Mouse (Mus musculus) thymus, postnatal 10 days (tissue): ENCODE measurements around the gene Tnik.

Experiments used
- DNase-seq, 2 experiments: peaks; one replicate each; pipeline ENCODE4 v3.0.0; 2021; ENCODE audit warnings: low spot score in 2 of 2

Tnik gene

DNA sequence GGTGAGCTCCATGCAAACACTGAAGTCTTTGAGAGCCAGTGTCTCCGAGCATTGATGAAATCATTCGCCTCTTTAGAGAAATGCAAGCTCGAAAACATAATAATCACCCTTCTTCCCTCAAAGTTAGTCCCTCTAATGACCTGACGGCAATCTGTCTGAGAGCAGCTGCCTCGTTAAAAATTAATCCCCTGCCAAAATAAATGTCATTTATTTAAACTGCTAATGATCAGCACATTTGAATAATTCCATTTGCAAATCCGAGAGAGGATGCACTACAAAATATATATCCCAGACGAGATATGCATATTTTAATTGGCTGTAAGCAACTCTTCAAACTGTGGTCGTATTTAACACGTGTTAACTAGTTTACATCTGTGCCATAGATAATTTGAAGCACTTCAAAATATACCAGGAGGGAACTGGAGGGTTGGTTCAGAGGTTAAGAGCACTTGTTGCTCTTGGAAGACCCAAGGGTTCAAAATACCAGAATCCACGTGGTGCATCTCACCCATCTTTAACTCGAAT lies 281.4 kb downstream of the Tnik start:
- no peak for DNase-seq

DNA sequence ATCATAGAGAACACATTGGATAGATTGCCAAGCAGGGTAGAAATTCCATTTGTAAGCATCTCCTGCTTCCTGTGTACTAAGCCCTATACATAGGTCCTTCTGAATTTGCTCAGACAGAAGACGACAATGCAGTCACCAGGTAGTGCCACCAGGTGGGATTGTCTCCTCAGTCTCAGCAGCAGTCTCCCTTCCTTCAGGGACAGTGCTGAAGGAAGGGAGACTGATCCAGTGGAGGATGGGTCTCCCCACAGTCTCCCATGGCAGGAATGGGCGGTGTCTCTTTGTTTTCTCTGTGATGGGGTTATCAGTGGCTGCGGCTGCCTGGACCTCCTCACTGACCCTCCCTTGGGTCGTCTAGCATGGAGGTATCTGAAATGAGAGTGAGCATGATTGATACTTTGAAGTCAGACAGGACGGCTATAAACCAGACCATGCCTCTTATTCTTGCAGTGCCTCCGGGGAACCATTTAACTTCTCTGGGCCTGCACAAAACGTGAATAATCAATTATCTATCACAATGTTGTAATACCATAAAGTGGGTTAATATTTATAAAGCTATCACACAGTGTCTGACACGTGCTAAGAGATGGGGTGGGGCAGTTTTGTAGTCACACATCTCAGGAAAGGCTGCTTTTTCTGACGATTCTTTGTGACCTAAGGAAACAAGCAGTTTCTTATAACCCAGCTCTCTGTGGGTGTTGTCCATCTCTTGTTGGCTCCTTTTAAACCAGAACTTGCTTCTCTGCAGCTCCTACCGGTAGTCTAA lies 285.1 kb downstream of the Tnik start:
- DNase-seq: no peak

DNA sequence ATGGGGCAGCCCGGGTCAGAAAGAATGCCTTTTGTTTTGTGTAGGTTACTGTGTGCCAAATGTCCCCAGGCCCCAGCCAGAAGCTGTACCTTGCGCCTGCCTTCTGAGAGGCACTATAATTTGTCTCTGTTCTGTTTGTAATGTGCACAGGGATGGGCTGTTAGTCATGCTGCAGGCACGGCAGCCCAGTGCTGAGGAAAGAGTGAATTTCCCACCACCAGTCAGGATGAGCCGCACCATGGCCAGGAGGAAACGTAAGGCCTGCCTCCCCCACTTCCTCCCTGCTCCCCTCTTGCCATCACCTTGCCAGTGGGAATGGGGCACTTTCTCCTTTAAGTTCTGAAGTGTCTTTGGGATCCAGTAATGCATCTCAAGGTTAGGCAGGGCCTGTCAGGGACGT lies 286.4 kb downstream of the Tnik start:
- no peak for DNase-seq

DNA sequence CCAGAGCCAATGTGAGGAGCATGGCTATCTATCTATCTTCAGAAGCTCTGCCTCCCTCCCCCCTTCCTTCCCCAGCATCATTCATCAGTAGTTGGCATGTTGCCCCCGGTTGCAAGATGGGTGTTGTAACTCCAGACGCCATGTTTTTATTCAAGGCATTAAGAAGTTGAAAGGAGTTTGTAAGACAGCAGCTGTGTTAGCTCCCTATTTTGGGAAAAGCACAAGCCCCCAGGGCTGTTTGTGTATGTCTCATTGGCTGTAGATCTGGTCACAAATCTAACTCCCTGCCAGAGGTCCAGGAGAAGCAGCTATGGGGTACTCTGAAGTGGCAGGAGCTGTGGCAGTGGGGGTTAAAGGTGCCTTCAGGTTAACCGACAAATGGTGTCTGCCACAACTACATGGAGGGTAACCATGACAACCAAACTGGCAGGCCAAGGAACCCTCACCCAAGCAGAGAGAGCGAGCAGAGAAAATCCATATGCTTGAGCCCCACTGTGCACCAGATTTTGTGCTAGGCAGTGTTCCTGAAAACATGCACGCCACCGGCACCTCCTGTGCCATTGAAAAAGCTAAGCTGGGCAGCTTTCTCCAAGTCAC lies 287.6 kb downstream of the Tnik start:
- no peak for DNase-seq

DNA sequence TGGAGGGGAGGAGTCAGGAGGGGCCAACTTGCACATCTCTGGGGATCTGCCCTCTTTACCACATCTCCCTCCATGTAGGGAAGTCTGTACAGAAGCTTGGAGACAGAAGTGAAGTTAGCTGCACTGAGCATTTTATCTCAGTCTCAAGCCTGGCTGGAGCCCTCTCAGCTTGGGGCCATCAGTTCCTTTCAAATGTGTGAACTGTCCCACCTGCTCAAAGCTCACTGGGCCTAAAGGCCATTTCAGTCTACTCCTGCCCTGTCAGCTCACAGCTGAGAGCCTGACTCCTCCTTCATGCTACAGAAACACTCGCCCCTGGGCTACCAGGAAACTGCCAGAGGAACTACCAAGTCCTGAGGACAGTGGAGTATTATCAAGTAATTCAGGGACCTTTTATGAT lies 288.7 kb downstream of the Tnik start:
- DNase-seq: no peak

DNA sequence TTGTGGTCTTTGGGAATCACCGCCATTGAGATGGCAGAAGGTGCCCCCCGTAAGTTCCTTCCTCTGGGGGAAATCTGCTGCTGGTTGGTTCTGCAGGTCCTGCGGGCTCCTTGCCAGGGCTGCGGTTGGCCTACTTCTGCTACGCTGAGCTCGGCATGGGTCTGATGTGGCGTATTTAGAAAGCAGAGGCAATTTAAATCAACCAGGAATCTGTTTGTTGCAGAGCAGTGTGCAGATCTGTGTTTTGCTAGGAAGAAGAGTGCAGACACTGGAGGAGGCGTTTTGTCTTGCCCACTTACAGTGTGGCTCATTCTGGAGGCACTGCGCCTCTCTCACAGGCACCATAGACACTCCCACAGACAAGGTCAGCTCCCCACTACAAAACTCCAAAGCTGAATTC lies 291.9 kb downstream of the Tnik start:
- DNase-seq: peak; percentile 19 to 42

DNA sequence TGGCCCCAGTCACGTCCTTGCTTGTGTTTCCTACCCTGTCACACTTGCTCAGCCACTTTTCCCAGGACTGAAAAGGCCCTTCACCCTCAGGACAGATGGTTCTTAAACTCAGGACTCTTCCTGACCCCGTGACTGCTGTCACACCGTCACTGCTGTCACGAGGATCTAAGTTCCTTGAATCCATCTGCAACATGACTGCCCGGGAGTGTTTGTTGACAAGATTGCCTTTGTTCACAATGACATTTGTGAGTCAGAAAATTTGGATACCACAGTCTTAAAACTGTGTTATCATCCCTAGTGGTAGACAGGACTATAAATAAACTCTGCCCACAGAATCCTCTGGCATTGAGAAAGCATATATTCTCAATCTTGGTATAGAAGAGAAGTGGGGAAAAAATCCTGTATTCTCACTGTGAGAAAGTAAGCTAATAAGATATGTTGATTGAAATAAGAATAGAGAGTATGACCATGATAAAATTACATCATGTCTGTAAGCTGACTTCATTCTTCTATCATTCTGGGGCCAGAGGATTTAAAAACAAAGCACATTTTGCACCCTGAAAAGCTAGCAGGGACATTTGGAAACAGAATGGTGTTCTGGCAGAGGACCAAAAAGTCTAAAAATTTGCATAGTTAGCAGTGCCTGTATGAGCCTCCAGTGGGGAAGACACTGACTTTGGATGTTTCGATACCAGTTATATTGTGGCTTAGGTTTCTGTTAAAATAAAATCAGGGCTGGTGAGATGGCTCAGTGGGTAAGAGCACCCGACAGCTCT lies 293.0 kb downstream of the Tnik start:
- no peak for DNase-seq

DNA sequence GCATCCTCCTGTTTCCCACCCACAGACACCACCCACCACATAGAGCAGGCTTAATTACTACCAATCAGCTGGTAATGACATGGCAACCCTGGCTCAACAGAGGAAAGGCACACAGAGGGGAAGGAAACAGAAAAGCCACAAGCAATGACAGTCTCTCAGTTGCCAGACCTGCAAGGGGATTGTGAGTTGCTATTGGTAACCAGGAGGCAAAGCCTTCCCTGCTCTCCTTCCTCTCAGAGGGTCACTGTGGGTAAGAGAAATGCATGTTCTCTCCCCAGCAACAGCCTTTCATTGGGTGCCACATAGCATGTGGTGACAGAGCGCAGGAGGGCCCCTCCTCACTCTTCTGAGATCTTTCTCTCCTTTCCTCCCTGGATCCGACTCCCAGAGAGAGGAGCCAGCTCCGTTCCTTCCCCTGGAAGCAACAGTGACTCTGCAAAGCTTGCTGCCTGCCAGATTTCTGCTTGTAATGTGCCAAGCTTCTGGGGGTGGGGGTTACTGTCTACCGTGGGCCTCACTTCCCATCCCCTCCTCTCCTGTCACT lies 295.4 kb downstream of the Tnik start:
- no peak for DNase-seq

DNA sequence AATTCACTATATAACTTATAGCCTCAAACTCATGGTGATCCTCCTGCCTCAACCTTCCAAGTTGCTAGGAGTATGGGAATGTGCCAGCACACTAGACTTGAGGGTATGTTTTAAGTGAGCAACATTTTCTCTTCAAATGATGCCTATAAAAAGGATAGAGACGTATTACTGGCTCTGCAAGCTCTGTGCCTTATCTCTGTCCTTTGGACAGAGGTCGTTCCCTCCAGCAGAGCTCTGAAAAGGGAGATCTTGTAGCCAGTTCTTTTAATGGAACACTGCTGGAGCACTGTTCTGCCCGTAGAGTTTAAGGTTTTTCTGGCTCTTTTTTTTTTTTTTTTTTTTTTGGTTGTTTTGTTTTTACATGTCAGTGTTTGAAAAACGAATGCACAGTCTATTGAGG lies 298.4 kb downstream of the Tnik start:
- no peak for DNase-seq

DNA sequence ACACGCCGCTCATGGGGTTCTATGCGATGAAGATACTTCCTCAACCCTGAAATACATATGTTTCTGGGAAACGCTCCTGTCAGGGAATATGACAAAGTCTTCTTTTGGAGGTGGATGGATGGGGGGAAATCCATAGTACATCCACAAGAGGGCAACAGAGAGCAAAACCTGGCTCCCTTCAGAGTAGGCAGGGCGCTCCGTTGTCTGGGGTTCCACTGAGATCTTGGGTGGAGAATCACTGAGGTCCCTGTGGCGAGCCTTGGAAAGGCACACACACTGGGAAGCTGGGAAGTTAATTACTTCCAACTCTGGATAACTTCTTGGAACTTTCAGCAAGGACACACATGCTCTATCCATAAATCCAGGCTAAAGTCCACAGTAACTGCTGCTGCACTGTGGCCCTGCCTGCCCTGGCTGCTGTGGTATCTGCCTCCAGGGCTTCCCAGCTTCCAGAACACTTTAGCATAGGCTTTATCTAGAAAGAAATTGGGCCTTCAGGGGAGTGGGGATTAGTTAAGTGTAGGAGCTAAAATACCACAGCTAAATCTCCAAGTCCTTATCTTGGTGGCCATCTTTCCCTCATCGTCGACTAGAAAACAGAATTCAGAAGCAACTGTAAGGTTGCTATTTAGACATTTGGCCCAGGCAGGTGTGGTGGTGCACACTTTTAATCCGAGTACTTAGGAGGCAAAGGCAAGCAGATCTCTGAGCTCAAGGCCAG lies 299.8 kb downstream of the Tnik start:
- DNase-seq: peak in 1 of 2 experiments; percentile 49

DNA sequence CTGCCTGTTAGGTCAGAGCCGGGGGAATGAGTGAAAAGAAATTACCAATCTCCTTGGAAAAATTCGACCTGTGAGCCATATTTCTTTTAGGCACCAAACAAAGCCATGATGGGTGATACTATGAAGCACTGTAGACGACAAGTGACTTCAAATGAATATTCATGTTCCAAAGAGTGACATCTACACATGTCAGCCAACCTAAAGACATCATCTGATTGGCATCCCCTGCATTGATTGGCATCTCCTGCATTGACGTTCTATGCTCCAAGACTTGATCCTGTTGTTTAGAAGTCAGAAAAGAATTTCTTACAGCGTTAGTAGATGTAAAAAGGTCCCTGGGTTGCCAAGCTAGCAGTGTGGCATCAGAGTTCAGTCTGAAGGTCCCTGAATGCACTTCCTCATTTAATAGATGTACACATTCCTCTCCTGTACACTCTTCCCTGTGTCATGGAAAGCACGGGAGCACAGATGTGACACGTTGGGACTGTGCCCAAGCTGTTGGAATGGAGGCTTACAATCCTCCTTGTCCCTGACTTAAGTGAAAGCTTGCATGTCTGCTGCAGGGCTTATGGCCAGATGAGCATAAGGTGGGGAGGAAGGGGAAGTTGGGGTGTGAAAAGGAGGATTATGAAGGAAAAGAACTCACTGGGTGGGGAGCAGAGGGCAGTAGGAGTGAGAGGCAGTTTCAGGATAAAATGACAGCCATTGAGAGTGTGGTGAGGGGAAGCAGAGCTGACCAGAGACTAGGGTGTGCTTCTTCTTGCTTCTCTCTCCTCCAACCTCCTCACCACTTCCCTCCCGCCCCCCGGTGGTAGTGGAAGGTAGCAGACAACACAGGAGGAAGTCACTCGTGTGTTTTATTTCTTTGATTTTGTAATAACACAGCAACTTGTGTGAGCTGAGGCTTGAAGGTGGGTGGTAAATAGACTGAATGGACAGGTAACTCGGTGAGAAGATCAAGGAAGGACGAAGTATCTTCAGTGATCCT lies 301.6 kb downstream of the Tnik start:
- no peak for DNase-seq

DNA sequence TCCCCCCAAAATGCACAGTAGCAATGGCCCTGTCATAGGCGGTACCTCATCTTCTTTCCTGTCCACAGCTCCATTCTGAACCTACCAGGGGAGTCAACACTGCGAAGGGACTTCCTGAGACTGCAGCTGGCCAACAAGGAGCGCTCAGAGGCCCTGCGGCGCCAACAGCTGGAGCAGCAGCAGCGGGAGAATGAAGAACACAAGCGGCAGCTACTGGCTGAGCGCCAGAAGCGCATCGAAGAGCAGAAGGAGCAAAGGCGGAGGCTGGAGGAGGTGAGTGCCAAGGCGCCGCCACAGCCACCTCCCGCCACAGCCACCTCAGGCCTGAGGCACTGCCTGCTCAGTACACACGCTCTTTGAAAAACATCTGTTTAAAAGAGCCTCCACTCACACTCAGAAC lies 314.3 kb downstream of the Tnik start:
- DNase-seq: no peak

DNA sequence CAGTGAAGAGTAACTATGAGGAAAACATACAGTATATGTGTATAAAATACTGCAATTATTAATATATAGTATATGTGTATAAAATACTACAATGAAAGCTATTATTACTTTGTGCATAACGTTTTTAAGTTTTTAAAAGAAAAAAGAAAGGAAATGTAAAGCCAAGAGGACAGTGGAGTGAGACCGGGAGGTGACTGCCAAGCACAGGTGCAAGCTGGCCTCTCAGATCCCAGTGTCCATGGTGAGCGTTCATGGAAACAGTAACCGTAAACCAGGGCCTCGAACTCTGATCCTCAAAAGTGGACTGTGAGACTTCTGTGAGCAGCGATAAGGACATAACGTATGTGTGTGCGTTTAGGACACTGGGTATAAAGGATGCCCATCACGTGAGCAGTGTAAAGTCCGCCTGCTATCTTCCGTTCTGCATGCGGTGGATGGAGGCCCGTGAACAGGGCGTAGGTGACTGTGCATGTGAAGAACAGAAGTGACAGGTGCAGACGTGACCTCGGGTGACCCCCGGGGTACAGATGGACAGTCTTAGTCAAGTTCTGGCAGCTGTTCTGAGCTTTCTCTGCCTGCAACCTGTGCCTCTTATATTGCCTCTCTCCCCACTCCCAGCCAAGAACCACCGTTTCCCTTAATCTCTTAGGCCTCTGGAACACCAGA lies 316.1 kb downstream of the Tnik start:
- DNase-seq: no peak

DNA sequence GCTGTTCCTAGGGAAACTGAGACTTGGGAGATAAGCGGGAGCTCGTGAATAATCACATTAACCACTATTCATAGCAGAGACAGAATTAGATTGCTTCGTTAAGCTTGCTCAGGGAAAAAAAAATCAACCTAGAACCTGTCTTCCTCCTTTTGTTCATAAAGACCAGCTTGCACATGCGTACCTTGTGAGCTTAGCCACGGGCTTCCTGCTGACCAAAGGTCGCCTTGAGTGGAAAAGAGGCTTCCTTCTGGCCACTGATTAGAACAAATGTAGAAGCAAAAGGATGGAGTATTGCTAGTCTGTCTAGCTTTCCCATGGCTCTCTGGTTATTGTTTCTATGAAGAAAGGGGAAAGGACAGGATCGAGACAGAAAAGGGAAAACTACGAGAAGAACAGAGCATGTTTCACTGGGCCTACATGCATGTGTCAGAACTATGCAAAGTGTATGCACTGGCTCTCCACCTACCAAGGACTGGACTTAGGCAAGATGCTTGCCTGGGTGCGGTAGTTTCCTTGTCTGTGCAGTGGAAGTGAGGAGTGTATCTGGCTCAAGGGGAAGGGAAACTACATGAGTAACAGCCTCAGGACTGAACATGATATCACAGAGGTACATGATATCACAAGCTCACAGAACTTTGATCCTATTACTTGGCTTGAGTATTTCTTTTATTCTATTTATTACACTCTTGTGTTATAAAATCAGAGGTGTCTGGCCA lies 322.9 kb downstream of the Tnik start:
- DNase-seq: no peak

DNA sequence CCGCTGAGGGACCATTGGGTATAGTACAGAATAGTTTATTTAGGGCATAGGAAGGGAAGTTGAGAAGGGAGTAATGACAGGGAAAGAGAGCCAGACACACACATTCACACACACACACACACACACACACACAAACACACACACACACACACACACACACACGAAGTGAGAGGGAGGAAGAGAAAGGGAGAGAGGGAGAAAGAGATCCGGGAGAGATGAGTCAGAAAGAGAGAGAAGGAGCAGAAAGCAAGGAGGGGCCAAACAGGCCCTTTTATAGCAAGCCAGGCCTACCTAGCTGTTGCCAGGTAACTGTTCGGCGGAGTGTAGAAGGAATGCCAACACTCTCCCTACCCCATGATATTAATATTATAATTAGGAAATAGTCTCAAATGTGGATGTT lies 324.8 kb downstream of the Tnik start:
- DNase-seq: no peak

DNA sequence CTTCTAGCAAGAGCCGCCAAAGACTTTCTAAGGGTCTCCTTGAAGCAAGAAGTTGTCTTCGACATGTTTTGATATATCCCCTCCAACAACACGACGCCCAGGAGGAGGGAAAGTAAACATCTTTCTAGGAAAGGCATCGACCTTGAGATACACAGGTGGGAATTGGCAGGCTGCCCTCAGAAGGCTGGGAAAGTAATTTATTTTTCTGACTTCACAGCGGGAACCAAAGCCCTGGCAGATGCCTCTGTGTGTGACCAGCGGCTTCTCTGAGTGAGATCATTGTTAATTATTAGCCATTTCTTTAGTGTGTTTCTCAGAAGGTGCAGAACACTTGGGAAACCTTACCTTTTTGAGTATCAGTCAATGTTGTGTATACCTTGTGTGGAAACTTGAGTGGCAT lies 328.3 kb downstream of the Tnik start:
- no peak for DNase-seq

DNA sequence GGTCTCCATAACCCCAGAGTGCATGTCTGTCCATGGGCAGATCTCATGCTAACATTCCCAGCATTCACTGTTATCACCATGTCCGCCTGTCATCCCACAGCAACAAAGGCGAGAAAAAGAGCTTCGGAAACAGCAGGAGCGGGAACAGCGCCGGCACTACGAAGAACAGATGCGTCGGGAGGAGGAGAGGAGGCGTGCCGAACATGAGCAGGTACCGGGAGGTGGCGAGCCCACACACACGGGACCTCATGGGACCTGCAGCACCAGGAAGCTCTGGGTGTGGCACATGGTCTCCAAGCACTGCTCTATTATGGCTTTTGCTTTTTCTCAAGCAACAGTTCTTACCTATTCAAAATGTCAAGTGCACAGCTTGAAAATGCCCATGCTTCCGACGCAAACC lies 330.9 kb downstream of the Tnik start:
- DNase-seq: no peak

DNA sequence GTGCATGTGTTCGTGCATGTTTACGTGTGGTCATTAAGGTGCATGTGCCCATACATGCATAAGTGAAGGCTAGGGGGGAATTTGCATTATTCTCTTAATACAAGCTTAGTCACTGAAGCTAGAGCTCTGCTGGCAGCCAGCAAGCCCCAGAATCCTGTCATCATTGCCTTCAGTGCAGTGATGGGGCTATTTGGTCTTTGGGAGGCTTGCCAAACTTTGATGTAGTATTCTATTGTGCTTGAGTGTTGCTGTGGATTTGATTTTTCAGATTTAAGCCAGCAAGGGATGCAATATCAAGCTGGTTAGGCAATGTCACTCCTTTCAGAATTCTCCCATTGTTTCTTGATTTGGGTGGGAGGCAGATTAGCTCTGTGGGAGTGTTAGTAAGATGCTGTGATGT lies 336.5 kb downstream of the Tnik start:
- no peak for DNase-seq

DNA sequence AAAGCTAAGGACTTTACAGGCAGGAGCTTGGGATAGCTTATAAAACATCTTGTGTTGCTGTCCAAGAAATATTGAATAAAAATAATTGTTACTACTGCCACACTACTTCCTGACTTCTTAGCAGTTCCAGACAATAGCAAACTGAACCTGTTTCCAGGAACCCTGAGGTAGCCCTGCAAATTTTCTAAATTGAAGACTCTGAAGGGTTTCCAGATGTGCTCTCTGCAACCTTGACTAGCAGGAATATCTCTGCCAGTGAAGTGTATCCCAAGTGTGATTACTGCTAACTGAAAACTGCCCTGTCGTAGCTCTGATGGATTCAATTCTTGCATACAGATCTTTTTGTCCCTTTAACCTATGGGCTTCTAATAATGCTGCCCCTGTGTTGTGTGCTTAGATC lies 343.7 kb downstream of the Tnik start:
- DNase-seq: no peak
